Mouse (Mus musculus): ENCODE results near the gene Fkbp2. TPM values are rescaled to one million over a fixed set of nuclear protein-coding genes. Genes with fewer than 3 reads are reported as not detected.
"Not testable (repeated sequence)": the region's sequence is repeated elsewhere in the genome, so short reads cannot be mapped to it uniquely, and the experiment has no call there.

The Fkbp2 gene
- total RNA-seq, 2 experiments from 2014 or later, result 69.4 to 78.8 TPM

GRCm38 (mm10) chr19:6993011-6993770 lies 12.9 kb upstream of the Fkbp2 start:
- DNase-seq (ENCODE audit: low spot score in 2 of 2), result no peak
- intact Hi-C loops (cut with DNase I), result no loop called here

- peak; percentile 95 to 96 for DNase-seq (ENCODE audit: low spot score in 2 of 2)
- intact Hi-C loops (cut with DNase I), result no loop called here
Observed at GRCm38 (mm10) chr19:6992011-6992858, 11.9 kb upstream of the Fkbp2 start, which contains the start of gene Dnajc4. Gene Dnajc4, minus strand, starts transcription at chr19:6992572.

GRCm38 (mm10) chr19:6991166-6991565 lies 10.9 kb upstream of the Fkbp2 start:
- DNase-seq (ENCODE audit: low spot score in 2 of 2); intact Hi-C loops (cut with DNase I): not testable (repeated sequence)

- no peak for DNase-seq (ENCODE audit: low spot score in 2 of 2)
- intact Hi-C loops (cut with DNase I), result no loop called here
Observed at GRCm38 (mm10) chr19:6990712-6991111, 10.4 kb upstream of the Fkbp2 start.

GRCm38 (mm10) chr19:6989251-6989650 lies 8.9 kb upstream of the Fkbp2 start:
- intact Hi-C loops (cut with DNase I), result no loop called here
- no peak for DNase-seq (ENCODE audit: low spot score in 2 of 2)

GRCm38 (mm10) chr19:6987904-6988285 lies 7.6 kb upstream of the Fkbp2 start:
- no peak for DNase-seq (ENCODE audit: low spot score in 2 of 2)

GRCm38 (mm10) chr19:6987061-6987903 lies 7.0 kb upstream of the Fkbp2 start, which contains the start of gene Vegfb:
Gene Vegfb, minus strand, starts transcription at chr19:6987651.
- peak in 1 of 2 experiments; percentile 51 for DNase-seq (ENCODE audit: low spot score in 2 of 2)
- intact Hi-C loops (cut with DNase I), result no loop called here

More at GRCm38 (mm10) chr19:6987904-6988285, 7.6 kb upstream of the Fkbp2 start:
- intact Hi-C loops (cut with DNase I), result no loop called here

GRCm38 (mm10) chr19:6985951-6986708 lies 5.8 kb upstream of the Fkbp2 start:
- DNase-seq (ENCODE audit: low spot score in 2 of 2), result no peak
- intact Hi-C loops (cut with DNase I), result no loop called here

- intact Hi-C loops (cut with DNase I), result no loop called here
Observed at GRCm38 (mm10) chr19:6985300-6985699, 5.0 kb upstream of the Fkbp2 start.

GRCm38 (mm10) chr19:6983621-6984020 lies 3.3 kb upstream of the Fkbp2 start:
- no peak for DNase-seq (ENCODE audit: low spot score in 2 of 2)
- intact Hi-C loops (cut with DNase I), result no loop called here

More at GRCm38 (mm10) chr19:6985300-6985699, 5.0 kb upstream of the Fkbp2 start:
- no peak for DNase-seq (ENCODE audit: low spot score in 2 of 2)

GRCm38 (mm10) chr19:6981465-6981864 lies 1.2 kb upstream of the Fkbp2 start:
- intact Hi-C loops (cut with DNase I), result no loop called here
- no peak for DNase-seq (ENCODE audit: low spot score in 2 of 2)

- peak; percentile 99 to 100 for DNase-seq (ENCODE audit: low spot score in 2 of 2)
- intact Hi-C loops (cut with DNase I), result loop anchor here (5.0 kb wide), 2 partner anchors 37 to 57 kb away; partner anchors contain the start of genes Bad, Esrra and Gpr137
Observed at GRCm38 (mm10) chr19:6979486-6980380, 568 bp downstream of the Fkbp2 start.

- intact Hi-C loops (cut with DNase I), result loop anchor here (5.0 kb wide), 2 partner anchors 37 to 57 kb away; partner anchors contain the start of genes Bad, Esrra and Gpr137
- peak in 1 of 2 experiments; percentile 52 for DNase-seq (ENCODE audit: low spot score in 2 of 2)
Observed at GRCm38 (mm10) chr19:6979001-6979479, 1.3 kb downstream of the Fkbp2 start.

GRCm38 (mm10) chr19:6978639-6978974 lies 1.7 kb downstream of the Fkbp2 start:
- intact Hi-C loops (cut with DNase I), result loop anchor here (5.0 kb wide), 2 partner anchors 36 to 56 kb away; partner anchors contain the start of genes Bad, Esrra and Gpr137
- no peak for DNase-seq (ENCODE audit: low spot score in 2 of 2)

GRCm38 (mm10) chr19:6977759-6978638 lies 2.3 kb downstream of the Fkbp2 start:
- DNase-seq (ENCODE audit: low spot score in 2 of 2), result no peak
- intact Hi-C loops (cut with DNase I), result loop anchor here (5.0 kb wide), 2 partner anchors 36 to 56 kb away; partner anchors contain the start of genes Bad, Esrra and Gpr137

Measured in left cerebral cortex, postnatal 14 days (tissue).